Mouse (Mus musculus) testis, adult 2 months (tissue): Measurements from ENCODE around the gene Rp9.

ENCODE experiments used
- CTCF ChIP-seq: fragments of 200-500 bp; IDR thresholded peaks from 2 replicates; pipeline ENCODE4 v1.5.1; 2012; ENCODE audit warnings: low read depth, mild to moderate bottlenecking, inconsistent platforms, low read length, moderate library complexity; ENCODE audit not compliant: control insufficient read depth, insufficient read depth, insufficient replicate concordance
- POLR2A ChIP-seq: fragments of 200-500 bp; IDR thresholded peaks from 2 replicates; pipeline ENCODE4 v1.6.1; 2012; ENCODE audit warnings: low read depth, mild to moderate bottlenecking, inconsistent platforms, low read length, moderate library complexity; ENCODE audit not compliant: control insufficient read depth

- no peak for TF ChIP-seq POLR2A
- TF ChIP-seq CTCF = no peak
Measured at GRCm38 (mm10) chr9:22387901-22388300, 81.6 kb downstream of the Rp9 start.
